Mouse (Mus musculus) spleen, adult 2 months (tissue): ENCODE measurements around the gene Mrpl54. TPM values are rescaled to one million over a fixed set of nuclear protein-coding genes. Genes with fewer than 3 reads are reported as not detected.

Experiments used
- DNase-seq, 2 experiments: peaks; one replicate each; pipeline versions ENCODE4 v3.0.0 to v3.0.0-alpha.2; 2012 to 2021; ENCODE audit warnings: low spot score in 2 of 2, low read depth in 1 of 2
- H3K27ac ChIP-seq: fragments of 200-500 bp; 2 replicates; pipeline ENCODE4 v1.5.1; 2012; ENCODE audit warnings: low read length, inconsistent platforms; ENCODE audit not compliant: insufficient read depth
- H3K27me3 ChIP-seq: fragments of 200-500 bp; 2 replicates; pipeline ENCODE4 v1.6.1; 2012; ENCODE audit warnings: mild to moderate bottlenecking, moderate library complexity, low read length, inconsistent platforms; ENCODE audit not compliant: control insufficient read depth, insufficient read depth
- H3K36me3 ChIP-seq: fragments of 200-500 bp; 2 replicates; pipeline ENCODE4 v1.6.1; 2012; ENCODE audit warnings: mild to moderate bottlenecking, low read length, inconsistent platforms; ENCODE audit not compliant: control insufficient read depth, insufficient read depth
- H3K4me1 ChIP-seq: fragments of 200-500 bp; 2 replicates; pipeline ENCODE4 v1.6.1; 2011; ENCODE audit warnings: inconsistent platforms; ENCODE audit not compliant: control insufficient read depth, insufficient read depth, insufficient read length
- H3K4me3 ChIP-seq: fragments of 200-500 bp; 2 replicates; pipeline ENCODE4 v1.5.1; 2011; ENCODE audit warnings: mild to moderate bottlenecking, inconsistent platforms; ENCODE audit not compliant: insufficient read depth, insufficient read length; ENCODE audit errors: extremely low read depth
- CTCF ChIP-seq: fragments of 200-500 bp; IDR thresholded peaks from 2 replicates; pipeline ENCODE4 v1.5.1; 2011; ENCODE audit warnings: mild to moderate bottlenecking, inconsistent platforms; ENCODE audit not compliant: insufficient read depth, insufficient read length, insufficient replicate concordance; ENCODE audit errors: extremely low read depth
- POLR2A ChIP-seq: fragments of 200-500 bp; IDR thresholded peaks from 2 replicates; pipeline ENCODE4 v1.6.1; 2011; ENCODE audit warnings: low read depth, low read length, inconsistent platforms
- WGBS: fragments of 180-500 bp; shearing (Covaris S2); methylation state at CpG from one replicate; pipeline ENCODE4 v1.1.7; 2018; 5-methylcytosine and 5-hydroxymethylcytosine counted together
- polyA plus RNA-seq: library from polyadenylated mRNA; depleted of rRNA; stranded (reverse); fragments of >200 nt; gene quantifications from 2 replicates; pipeline ENCODE4 v1.2.3, GENCODE M21; 2012

Gene Mrpl54
- polyA plus RNA-seq, 1 experiment, result 63.6 TPM

GRCm38 (mm10) chr10:81289278-81289677 lies 22.5 kb upstream of the Mrpl54 start:
- Histone ChIP-seq H3K36me3 (no peaks in the 10 kb centered on the region), H3K4me1 (peaks cover 23% of the 10 kb centered on the region; the same call in 1 of the 2 replicates), H3K27ac (no peak overlapping the region), H3K27me3 (no peaks in the 10 kb centered on the region), H3K4me3 (no peak overlapping the region)
- 14% methylated on average over 7 of the region's 7 CpGs for WGBS
- TF ChIP-seq POLR2A (no peak), CTCF (peak; percentile 94)
- DNase-seq, result peak in 1 of 2 experiments; percentile 54

GRCm38 (mm10) chr10:81288601-81289000 lies 21.9 kb upstream of the Mrpl54 start:
- DNase-seq, result peak in 1 of 2 experiments; percentile 35
- no peaks in the 10 kb centered on the region for H3K27me3 ChIP-seq
- H3K4me1 ChIP-seq, result peaks cover 16% of the 10 kb centered on the region; the same call in 1 of the 2 replicates
- no peak overlapping the region for H3K27ac ChIP-seq
- H3K36me3 ChIP-seq, result no peaks in the 10 kb centered on the region
- 44% methylated on average over 6 of the region's 6 CpGs for WGBS
- TF ChIP-seq CTCF (no peak), POLR2A (no peak)
- H3K4me3 ChIP-seq, result no peak overlapping the region

GRCm38 (mm10) chr10:81287513-81288157 lies 20.9 kb upstream of the Mrpl54 start:
- no peak for TF ChIP-seq POLR2A
- peak; percentile 66; the same call in 1 of the 2 replicates for TF ChIP-seq CTCF
- WGBS, result 74% methylated on average over 8 of the region's 8 CpGs
- DNase-seq, result peak in 1 of 2 experiments; percentile 64
- H3K27me3 ChIP-seq, result no peaks in the 10 kb centered on the region
- no peaks in the 10 kb centered on the region for H3K36me3 ChIP-seq
- H3K4me1 ChIP-seq, result peaks cover 15% of the 10 kb centered on the region; the same call in 1 of the 2 replicates
- H3K27ac ChIP-seq, result no peak overlapping the region
- H3K4me3 ChIP-seq, result no peak overlapping the region

- Histone ChIP-seq H3K4me3 (no peak overlapping the region), H3K36me3 (no peaks in the 10 kb centered on the region), H3K4me1 (peaks cover 12% of the 10 kb centered on the region; the same call in 1 of the 2 replicates), H3K27me3 (no peaks in the 10 kb centered on the region), H3K27ac (no peak overlapping the region)
- TF ChIP-seq CTCF (no peak), POLR2A (no peak)
- 45% methylated on average over 6 of the region's 6 CpGs for WGBS
- DNase-seq, result no peak
These were observed 19.9 kb upstream of the Mrpl54 start for GRCm38 (mm10) chr10:81286586-81286985.

- Histone ChIP-seq H3K4me3 (peak overlapping the region; percentile 62), H3K27me3 (no peaks in the 10 kb centered on the region), H3K4me1 (peaks cover 6% of the 10 kb centered on the region; the same call in 1 of the 2 replicates), H3K36me3 (no peaks in the 10 kb centered on the region; the same call in 1 of the 2 replicates), H3K27ac (peak overlapping the region; percentile 53)
- DNase-seq, result peak; percentile 78 to 92
- TF ChIP-seq POLR2A (no peak), CTCF (no peak)
- 3% methylated on average over 54 of the region's 54 CpGs for WGBS
These were observed 19.1 kb upstream of the Mrpl54 start for GRCm38 (mm10) chr10:81285694-81286450.

GRCm38 (mm10) chr10:81284719-81285118 lies 18.0 kb upstream of the Mrpl54 start:
- WGBS, result 61% methylated on average over 17 of the region's 17 CpGs
- Histone ChIP-seq H3K27me3 (no peaks in the 10 kb centered on the region), H3K4me1 (peaks cover 2% of the 10 kb centered on the region; the same call in 1 of the 2 replicates), H3K4me3 (no peak overlapping the region), H3K27ac (no peak overlapping the region), H3K36me3 (no peaks in the 10 kb centered on the region; the same call in 1 of the 2 replicates)
- TF ChIP-seq CTCF (no peak), POLR2A (no peak)
- no peak for DNase-seq

GRCm38 (mm10) chr10:81284189-81284588 lies 17.5 kb upstream of the Mrpl54 start:
- TF ChIP-seq CTCF (no peak), POLR2A (no peak)
- WGBS, result 92% methylated on average over 6 of the region's 6 CpGs
- Histone ChIP-seq H3K27ac (no peak overlapping the region), H3K27me3 (no peaks in the 10 kb centered on the region), H3K4me3 (no peak overlapping the region), H3K4me1 (peaks cover 2% of the 10 kb centered on the region; the same call in 1 of the 2 replicates), H3K36me3 (peaks cover under 1% of the 10 kb centered on the region)
- DNase-seq, result no peak
